Comparison of ENCODE assay signal across 11 mouse cellular contexts in the genomic region with DNA sequence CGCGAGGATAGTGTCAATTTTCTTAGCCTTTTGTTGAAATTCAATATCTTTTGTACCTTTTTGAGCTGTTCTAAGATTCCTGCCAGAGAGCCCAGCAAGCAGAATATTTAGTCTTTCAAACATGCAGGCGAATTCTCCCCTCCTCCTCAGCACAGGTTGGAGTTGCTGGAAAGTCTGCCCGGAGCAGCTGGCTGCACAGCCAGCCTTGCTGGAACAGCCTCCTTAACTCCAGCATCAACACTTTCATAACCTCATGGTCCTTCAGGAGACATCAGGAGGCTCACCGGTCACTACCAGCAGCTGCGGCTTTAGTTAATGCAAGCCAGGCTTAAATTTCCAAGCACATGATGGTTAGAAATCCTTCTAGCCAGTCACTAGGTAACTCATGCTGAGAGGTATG.
"Had no signal": no experiment of that assay in that cellular context is flagged by ENCODE, and none has a peak within 500 bp of the region (broad histone marks: within the 10 kb centered on the region; RNA-seq: fewer than 3 reads in every experiment).

No protein-coding gene starts in this region.

- H3K4me1 ChIP-seq: kidney, embryonic 15.5 days; neural tube, embryonic 12.5 days had no signal

- H3K9ac ChIP-seq: kidney, embryonic 15.5 days; liver, embryonic 14.5 days; neural tube, embryonic 12.5 days had no signal

- H3K36me3 ChIP-seq: kidney, embryonic 15.5 days; neural tube, embryonic 12.5 days had no signal

- DNase-seq: kidney, adult 2 months; kidney, postnatal 14 days; lung, adult 18-20 months; midbrain, embryonic 14.5 days; right cerebral cortex, postnatal 25 days; thymus, postnatal 4 days had no signal

- H3K27ac ChIP-seq: kidney, embryonic 15.5 days; left cerebral cortex, adult 2 months; liver, embryonic 14.5 days; neural tube, embryonic 12.5 days; stomach, postnatal 0 days had no signal

- H3K27me3 ChIP-seq: kidney, embryonic 15.5 days; neural tube, embryonic 12.5 days had no signal

- H3K4me2 ChIP-seq: kidney, embryonic 15.5 days; neural tube, embryonic 12.5 days had no signal

- H3K4me3 ChIP-seq: kidney, embryonic 15.5 days; left cerebral cortex, adult 2 months; neural tube, embryonic 12.5 days had no signal

- H3K9me3 ChIP-seq: kidney, embryonic 15.5 days; neural tube, embryonic 12.5 days had no signal
